Mouse (Mus musculus) liver, adult 2 months (tissue): ENCODE measurements around the gene Rbm20.

Experiments used
- CTCF ChIP-seq: fragments of 200-500 bp; IDR thresholded peaks from 2 replicates; pipeline ENCODE4 v1.5.1; 2011; ENCODE audit warnings: low read depth, low read length, control low read depth
- POLR2A ChIP-seq: fragments of 200-500 bp; IDR thresholded peaks from 2 replicates; pipeline ENCODE4 v1.6.1; 2011; ENCODE audit warnings: low read length, control low read depth; ENCODE audit not compliant: insufficient read depth; ENCODE audit errors: extremely low read depth

DNA sequence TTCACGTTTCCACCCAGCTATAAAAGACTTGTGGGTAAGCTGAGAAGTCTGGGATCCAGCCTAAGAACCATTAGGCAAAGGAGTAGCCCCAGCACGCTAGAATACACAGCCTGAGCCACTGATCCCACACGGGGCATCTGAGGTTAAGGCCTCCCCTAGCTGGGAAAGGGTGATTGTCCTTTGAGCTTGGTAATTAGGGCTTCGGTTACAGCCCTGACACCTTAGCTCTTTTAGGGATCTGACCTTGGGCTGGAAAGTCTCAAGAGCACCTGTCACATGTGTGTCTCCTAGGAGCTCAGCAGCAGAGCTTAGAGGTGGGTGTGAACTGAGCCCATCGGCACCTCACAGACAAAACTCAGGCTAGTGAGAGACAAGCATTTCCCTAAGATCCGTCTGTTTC lies 146.7 kb downstream of the Rbm20 start:
- TF ChIP-seq POLR2A (no peak), CTCF (no peak)
